Mouse (Mus musculus): ENCODE data around the gene Gm11027.

Gene Gm11027

DNA sequence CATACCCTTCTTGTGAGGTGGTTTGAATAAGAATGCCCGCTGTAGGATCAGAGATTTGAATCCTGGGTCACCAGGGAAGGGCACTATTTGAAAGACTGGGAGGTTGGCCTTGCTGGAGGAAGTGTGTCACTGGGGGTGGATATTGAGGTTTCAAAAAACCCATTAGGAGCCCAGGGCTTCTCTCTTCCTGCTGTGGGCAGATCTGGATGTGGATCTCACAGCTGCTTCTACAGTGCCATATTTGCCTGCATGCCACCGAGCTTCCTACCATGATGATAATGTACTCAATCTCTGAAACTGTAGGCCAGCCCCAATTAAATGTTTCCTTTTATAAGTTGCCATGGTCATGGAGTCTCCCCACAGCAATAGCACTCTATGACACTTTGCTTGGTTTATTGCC lies 4.0 kb downstream of the Gm11027 start:
- no peak for DNase-seq (ENCODE audit: low read depth, low spot score)

DNA sequence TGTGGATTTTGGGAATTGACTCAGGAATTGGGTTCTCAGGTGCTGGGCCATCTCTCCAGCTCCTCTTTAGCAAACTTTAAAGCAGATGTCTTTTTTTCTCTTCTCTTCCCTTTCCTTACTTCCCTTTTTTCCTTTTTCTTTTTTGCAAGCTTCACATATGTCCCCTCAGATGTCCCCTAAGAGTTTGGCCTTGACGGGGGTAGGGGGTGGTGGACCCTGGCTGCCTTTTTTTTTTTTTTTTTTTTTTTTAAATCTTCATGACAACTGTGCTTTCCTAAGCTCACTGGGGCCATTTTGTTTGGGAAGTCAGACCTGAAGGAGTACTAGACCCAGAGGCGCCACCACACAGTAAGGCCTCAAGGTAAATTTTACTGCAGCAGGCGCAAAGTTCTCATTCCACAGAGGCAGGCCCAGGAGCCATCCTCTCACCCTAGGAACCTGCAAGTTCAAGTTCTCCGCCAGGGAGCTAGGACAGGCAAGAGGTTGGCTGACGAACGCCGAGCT lies 5.0 kb downstream of the Gm11027 start:
- DNase-seq (ENCODE audit: low read depth, low spot score): no peak

DNA sequence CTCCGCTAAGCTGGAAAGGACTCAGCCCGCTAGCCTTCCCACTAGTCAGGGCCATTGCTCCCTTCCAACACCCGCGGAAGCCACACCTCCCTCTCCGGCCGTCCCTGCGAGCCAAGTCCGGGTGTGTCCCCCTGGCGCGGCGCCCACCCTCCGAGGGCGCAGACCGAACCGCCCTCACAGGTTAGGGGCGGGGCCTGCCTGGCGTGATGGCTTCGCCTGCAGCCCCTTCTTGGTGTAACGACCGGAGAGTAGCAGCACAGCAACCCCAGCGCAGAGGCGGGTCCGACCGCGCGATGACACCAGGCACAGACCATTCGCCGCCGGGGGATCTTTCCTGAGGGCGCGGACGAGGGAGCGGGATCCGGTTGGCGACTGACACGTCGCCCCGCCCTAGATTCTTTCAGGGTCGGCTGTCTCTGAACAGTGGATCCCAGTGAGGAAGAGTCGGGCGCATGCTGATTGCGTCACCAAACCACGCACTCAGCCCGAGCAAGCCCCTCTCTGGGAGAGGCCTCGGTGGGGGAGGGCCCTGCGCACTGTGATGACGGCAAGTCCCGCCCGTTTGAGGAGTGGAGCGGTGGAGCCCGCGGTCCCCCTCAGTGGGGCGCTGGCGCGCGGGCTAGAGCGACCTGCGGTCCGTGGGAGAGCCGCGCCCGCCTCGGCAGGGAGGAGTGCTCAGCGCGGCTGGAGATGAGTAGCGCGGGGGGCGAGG lies 5.6 kb downstream of the Gm11027 start, which contains the start of gene Esyt2:
Esyt2 (plus strand) TSS at position 544 of the 712 bp plus-strand sequence.
- DNase-seq (ENCODE audit: low read depth, low spot score): peak; percentile 100

DNA sequence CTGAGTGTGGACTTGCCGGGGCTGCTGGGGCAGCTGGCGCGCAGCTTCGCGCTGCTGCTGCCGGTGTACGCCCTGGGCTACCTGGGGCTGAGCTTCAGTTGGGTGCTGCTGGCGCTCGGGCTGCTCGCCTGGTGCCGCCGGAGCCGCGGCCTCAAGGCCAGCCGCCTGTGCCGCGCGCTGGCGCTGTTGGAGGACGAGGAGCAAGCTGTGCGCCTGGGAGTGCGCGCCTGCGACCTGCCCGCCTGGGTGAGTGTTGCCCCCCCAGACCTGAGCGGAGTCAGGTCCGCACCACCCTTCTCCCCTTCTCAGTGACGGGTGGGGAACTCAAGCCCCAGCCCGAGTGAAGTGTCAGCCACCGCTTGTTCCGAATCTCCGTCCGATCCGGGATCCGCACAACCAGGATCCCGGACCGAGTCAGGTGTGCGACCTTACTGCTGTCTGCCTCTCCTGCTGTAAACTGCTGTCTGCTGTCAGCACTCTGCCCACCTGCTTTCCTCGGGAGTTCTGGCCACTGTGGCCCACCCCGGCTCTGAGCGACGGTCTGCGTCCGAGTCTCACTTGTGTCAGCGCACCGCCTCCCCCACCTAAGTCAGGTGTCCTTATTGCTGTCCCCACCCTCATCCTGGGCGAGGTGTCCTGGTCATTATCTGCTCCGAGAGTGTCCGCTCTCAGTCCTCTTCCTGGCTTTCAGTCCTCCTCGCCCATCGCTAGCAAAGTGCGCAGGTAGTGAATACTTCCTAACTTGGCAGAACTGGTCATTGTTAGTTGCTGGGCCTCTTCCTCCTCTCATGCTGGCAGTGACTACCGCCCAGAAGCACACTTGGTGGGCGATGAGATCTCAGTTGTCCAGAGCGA lies 6.5 kb downstream of the Gm11027 start:
- DNase-seq (ENCODE audit: low read depth, low spot score): peak; percentile 84

DNA sequence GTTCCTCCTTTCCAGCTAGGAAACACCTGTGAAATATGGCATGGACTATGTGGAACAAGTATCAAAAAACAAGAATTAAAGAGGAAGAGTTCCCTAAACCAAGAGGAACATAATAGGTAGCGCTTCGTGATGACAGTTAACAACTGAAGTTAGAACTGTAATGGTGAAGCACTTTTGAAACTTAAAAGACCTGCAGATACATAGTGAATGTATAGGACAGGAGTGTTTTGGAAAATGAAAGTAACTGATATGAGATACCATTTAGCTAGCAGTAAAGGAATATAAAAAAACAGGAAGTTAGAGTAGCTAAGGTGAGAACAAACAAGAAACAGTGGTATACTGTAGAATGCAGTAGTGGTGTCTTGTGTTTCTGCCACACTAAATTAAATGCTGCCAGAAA lies 7.7 kb downstream of the Gm11027 start:
- no peak for DNase-seq (ENCODE audit: low read depth, low spot score)

DNA sequence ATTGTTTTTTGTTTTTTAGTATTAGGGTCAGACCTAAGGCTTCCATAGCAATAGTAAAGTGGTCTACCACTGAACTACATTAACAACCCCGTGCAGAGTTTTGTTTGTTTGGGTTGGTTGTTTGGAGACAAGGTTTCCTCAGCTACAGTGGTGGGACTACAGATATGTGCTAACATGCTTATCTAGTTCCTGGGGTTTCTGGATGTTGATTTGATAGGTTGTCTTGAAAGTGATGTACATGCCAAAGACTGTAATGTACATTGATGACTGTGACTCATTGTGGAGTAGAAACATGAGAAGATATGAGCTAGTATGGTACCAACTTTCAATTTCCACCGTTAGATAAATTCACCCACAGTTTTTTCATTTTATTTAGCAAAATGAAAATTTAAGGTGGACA lies 8.3 kb downstream of the Gm11027 start:
- no peak for DNase-seq (ENCODE audit: low read depth, low spot score)

DNA sequence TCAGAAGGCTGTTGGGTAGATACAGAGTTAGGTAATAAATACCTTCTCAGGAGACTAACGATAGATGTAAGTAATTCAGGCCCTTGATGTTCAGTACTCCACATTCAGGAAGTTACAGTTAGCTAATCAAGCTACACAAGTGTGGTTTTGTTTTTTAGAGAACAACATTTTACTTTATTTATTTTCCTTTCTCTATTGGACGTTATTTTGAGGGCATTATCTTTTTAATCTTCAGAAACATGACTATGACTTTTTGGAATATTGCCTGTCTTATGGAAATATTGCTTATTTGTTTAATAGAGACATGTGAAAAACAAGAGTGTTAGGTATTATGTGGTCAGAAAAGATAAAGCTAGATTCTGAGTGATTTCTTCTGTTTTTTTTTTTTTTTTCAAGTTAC lies 18.0 kb downstream of the Gm11027 start:
- no peak for DNase-seq (ENCODE audit: low read depth, low spot score)

DNA sequence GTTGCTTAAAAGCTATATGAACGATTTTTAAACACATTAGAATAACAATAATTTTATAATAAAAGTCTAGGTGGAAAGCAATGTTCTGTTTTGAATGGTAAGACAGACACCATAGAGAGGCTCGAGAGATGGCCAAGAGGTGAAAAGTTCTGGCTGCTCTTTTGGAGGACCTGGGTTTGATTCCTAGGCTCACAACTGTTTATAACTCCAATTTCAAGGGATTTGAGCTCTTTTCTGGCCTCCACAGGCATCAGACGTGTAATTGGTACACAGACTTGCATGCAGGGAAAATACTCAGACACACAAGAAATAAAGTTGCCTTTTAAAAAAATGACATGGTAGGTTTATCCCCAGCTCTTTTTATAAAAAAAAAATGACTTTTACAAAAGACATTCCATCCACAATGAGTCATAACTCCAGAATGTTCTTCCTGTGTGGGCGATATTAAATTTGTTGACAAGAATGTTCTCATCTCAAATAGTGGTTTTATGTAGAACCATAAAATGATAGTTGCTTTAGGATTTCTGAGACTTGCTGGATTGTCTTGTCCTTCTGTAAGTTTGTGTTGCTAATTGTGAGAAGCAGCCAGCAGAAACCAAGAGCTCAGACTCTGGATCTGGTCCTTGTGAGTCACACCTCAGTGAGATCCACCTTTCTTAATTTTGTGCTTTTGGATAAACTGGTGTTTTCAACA lies 18.6 kb downstream of the Gm11027 start:
- DNase-seq (ENCODE audit: low read depth, low spot score): no peak

DNA sequence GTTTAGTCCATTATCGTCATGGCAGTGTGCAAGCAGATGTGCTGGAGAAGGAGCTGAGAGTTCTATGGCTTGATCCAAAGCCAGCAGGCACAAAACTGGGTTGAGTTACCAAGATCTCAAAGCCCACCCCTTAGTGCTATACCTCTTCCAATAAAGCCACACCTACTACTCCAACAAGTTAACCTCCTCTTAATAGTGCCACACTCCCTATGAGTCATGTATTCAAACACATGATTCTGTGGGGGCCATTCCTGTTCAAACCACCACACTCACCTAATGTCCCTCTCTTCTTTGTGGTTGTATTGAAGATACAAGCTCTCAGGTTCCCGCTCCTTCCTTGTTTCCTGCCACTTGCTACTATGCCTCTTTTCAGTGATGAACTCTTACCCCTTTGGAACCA lies 24.7 kb downstream of the Gm11027 start:
- no peak for DNase-seq (ENCODE audit: low read depth, low spot score)

DNA sequence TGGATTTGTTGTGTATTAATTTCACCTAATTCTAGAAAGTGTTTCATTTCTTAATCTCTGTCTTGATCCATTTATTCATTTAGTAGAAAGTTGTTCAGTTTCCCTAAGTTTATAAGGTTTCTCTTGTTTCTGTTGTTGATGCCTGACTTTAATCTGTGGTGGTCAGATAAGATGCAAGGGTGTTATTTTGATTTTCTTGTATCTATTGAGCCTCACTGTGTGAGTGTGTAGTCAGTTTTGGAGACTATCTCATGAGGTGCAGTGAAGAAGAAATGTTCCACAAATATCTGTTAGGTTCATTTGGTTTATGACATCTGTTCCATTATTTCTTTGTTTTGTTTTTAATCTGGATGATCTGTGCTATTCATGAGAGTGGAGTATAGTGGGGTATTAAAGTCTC lies 27.0 kb downstream of the Gm11027 start:
- DNase-seq (ENCODE audit: low read depth, low spot score): no peak

DNA sequence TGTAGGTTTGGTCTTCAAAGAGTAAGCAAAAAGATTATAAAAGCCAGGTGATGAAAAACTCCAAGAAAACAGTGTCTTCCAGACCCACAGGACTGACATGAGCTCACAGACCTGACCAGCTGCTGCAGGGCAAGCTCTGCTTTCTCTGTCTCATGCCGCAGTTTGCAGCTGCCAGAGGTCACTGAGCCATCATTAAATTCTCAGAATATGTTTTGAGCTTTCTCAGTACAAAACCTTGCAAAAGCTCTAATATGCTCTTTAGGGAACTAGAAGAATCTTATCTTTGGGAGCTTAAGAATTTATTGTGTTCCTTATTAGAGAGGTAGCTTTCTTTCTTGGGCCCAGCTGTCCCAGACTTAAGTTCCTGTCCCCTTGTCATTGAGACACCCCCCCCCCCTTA lies 30.9 kb downstream of the Gm11027 start:
- DNase-seq (ENCODE audit: low read depth, low spot score): no peak

DNA sequence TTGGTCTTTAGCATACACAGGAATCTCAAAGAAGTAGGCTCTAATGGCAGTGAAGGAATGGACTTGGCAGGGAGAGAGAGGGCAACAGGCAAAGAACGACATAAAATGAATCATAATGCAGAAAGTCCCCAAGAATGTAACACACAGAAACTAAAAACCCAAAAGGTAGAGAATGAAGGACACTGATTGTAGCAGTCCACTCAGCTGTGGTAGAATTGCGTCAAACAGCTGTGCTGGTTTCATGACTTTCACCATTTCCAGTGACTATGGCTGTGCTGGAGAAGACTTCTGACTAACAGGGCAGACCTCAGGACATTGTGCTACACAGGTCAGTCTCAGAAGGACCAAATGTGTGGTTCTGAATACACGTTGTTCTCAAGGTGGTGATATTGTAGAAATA lies 32.7 kb downstream of the Gm11027 start:
- no peak for DNase-seq (ENCODE audit: low read depth, low spot score)

DNA sequence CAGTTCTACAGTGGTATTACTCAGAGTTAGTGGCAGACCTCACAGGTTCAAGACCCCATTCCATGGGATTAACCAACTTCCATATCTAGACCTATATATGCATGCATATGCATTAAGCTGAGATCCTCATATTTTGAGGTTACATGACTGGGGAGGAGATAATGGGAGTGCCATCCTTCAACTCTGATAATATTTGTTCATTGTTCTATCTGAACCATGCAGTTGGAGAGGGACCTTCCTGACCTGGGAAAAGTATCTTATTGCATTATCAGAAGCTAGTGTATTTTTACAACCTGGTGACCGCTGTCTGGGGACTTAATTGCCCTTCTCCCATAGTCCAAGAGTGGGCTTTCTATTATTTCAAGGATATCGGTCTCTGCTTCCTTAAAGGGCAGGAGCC lies 33.4 kb downstream of the Gm11027 start:
- DNase-seq (ENCODE audit: low read depth, low spot score): no peak

DNA sequence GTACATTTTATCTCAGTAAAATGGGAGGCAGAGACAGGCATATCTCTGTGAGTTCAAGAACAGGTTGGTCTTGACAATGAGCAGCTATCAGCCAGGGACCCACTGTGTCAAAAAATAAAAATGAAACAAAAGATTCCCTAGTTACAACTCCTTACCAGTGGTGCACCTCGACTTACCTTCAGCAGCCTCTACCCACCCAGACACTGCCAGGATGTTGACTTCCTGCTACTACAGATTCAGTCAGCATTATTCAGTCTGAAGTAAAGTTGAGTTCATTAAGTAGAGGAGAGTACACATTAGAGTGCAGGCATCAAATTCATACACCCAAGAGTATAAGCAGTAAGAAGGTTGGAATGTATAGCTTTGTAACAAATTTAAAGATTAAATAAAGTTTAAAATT lies 38.6 kb downstream of the Gm11027 start:
- no peak for DNase-seq (ENCODE audit: low read depth, low spot score)

DNA sequence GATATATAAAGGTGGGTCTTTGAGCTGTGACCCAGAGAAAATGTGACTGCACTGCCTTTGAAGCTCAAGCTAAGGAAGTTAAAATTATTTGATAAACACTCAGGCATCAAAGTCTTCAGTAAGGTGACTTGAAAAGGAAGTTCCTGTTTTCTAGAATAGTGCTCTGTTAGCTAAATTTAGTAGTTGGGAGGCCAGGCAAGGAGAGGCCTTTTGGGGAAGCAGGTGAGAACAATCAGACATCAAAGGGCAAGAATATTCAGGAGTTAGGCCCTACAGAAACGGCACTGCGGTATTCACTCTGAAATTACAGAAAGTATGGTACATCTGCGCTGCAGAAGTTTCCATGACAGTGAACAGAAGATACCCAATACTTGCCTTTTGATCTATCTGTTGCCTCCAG lies 40.3 kb downstream of the Gm11027 start:
- DNase-seq (ENCODE audit: low read depth, low spot score): no peak

DNA sequence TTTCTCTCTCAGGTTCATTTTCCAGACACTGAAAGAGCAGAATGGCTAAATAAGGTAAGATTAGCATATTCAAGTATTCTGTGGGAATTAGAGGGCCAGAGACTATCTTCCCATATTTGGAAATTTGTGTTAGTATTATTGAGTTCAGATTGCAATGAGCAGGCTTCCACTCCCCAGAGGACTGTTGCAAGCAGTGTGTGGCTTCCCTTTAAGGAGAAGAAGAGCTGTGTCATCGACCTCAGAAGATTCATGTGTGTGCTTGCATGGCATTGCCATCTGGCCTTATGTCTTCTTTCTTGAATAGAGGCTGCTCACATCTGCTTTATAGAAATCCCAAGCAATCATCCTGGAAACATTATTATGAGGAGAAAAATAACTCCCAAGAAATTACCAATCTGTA lies 42.6 kb downstream of the Gm11027 start:
- DNase-seq (ENCODE audit: low read depth, low spot score): no peak
